Mouse (Mus musculus) megakaryocyte, embryonic 14.5 days (primary cell): ENCODE data around the gene Asic2. TPM values are rescaled to one million over a fixed set of nuclear protein-coding genes. Genes with fewer than 3 reads are reported as not detected.

Source experiments
- H3K27me3 ChIP-seq: replicated peaks from 2 replicates; pipeline ENCODE3; 2012; ENCODE audit warnings: inconsistent platforms
- H3K36me3 ChIP-seq: replicated peaks from 2 replicates; pipeline ENCODE3; 2012; ENCODE audit warnings: low read length, inconsistent platforms, mixed read lengths
- H3K4me1 ChIP-seq: 2 replicates; pipeline ENCODE4 v1.6.1; 2012; ENCODE audit warnings: inconsistent platforms
- H3K4me3 ChIP-seq: replicated peaks from 2 replicates; pipeline ENCODE3; 2012; ENCODE audit warnings: moderate library complexity, mild to moderate bottlenecking, inconsistent platforms
- H3K9me3 ChIP-seq: 2 replicates; pipeline ENCODE4 v1.6.1; 2012; ENCODE audit warnings: inconsistent platforms
- FLI1 ChIP-seq: IDR thresholded peaks from 2 replicates; pipeline ENCODE4 v1.6.1; 2012; ENCODE audit warnings: low read length, inconsistent platforms, mixed read lengths
- GATA1 ChIP-seq: IDR thresholded peaks from 3 replicates; pipeline ENCODE4 v1.6.1; 2012; ENCODE audit warnings: mixed read lengths, low read length, inconsistent platforms, borderline replicate concordance
- polyA plus RNA-seq: library from polyadenylated mRNA; stranded (reverse); fragments of >175 nt; gene quantifications from 2 replicates; pipeline ENCODE4 v1.2.3, GENCODE M21; 2012; ENCODE audit warnings: low replicate concordance; ENCODE audit not compliant: insufficient read depth

The Asic2 gene
- polyA plus RNA-seq, 1 experiment, result 0.04 TPM

GRCm38 (mm10) chr11:80995621-80996020 is 972.6 kb downstream of the Asic2 start:
- no peaks in the 10 kb centered on the region for H3K27me3 ChIP-seq
- H3K4me3 ChIP-seq, result no peak overlapping the region
- H3K4me1 ChIP-seq, result no peaks in the 10 kb centered on the region
- H3K36me3 ChIP-seq, result no peaks in the 10 kb centered on the region
- no peak for TF ChIP-seq GATA1
- no peak for TF ChIP-seq FLI1
- no peaks in the 10 kb centered on the region; the same call in 1 of the 2 replicates for H3K9me3 ChIP-seq

GRCm38 (mm10) chr11:80983530-80983929 is 984.7 kb downstream of the Asic2 start:
- Histone ChIP-seq H3K4me3 (no peak overlapping the region), H3K36me3 (no peaks in the 10 kb centered on the region), H3K9me3 (no peaks in the 10 kb centered on the region), H3K4me1 (no peaks in the 10 kb centered on the region), H3K27me3 (no peaks in the 10 kb centered on the region)
- TF ChIP-seq FLI1 (no peak), GATA1 (no peak)

GRCm38 (mm10) chr11:80976239-80976855 is 991.9 kb downstream of the Asic2 start:
- H3K36me3 ChIP-seq, result no peaks in the 10 kb centered on the region
- H3K27me3 ChIP-seq, result no peaks in the 10 kb centered on the region
- no peak overlapping the region for H3K4me3 ChIP-seq
- H3K9me3 ChIP-seq, result peaks cover 20% of the 10 kb centered on the region; the same call in 1 of the 2 replicates
- no peak for TF ChIP-seq FLI1
- TF ChIP-seq GATA1, result no peak
- no peaks in the 10 kb centered on the region for H3K4me1 ChIP-seq

GRCm38 (mm10) chr11:80974616-80975015 is 993.6 kb downstream of the Asic2 start:
- no peak for TF ChIP-seq GATA1
- TF ChIP-seq FLI1, result no peak
- no peaks in the 10 kb centered on the region for H3K36me3 ChIP-seq
- H3K9me3 ChIP-seq, result peaks cover 34% of the 10 kb centered on the region
- H3K27me3 ChIP-seq, result no peaks in the 10 kb centered on the region
- H3K4me1 ChIP-seq, result no peaks in the 10 kb centered on the region
- H3K4me3 ChIP-seq, result no peak overlapping the region

- H3K27me3 ChIP-seq, result no peaks in the 10 kb centered on the region
- no peak overlapping the region for H3K4me3 ChIP-seq
- no peaks in the 10 kb centered on the region for H3K36me3 ChIP-seq
- peaks cover 38% of the 10 kb centered on the region for H3K9me3 ChIP-seq
- no peak for TF ChIP-seq GATA1
- no peak for TF ChIP-seq FLI1
- H3K4me1 ChIP-seq, result no peaks in the 10 kb centered on the region
These were observed 994.3 kb downstream of the Asic2 start for GRCm38 (mm10) chr11:80973976-80974375.

- Histone ChIP-seq H3K27me3 (no peaks in the 10 kb centered on the region), H3K9me3 (peaks cover 38% of the 10 kb centered on the region), H3K4me1 (no peaks in the 10 kb centered on the region), H3K4me3 (no peak overlapping the region), H3K36me3 (no peaks in the 10 kb centered on the region)
- TF ChIP-seq GATA1 (no peak), FLI1 (no peak)
These were observed 995.0 kb downstream of the Asic2 start for GRCm38 (mm10) chr11:80973273-80973672.

- H3K36me3 ChIP-seq, result no peaks in the 10 kb centered on the region
- TF ChIP-seq FLI1, result no peak
- no peak for TF ChIP-seq GATA1
- H3K9me3 ChIP-seq, result peaks cover 20% of the 10 kb centered on the region
- no peaks in the 10 kb centered on the region for H3K27me3 ChIP-seq
- no peak overlapping the region for H3K4me3 ChIP-seq
- no peaks in the 10 kb centered on the region for H3K4me1 ChIP-seq
These were observed 1000.7 kb downstream of the Asic2 start for GRCm38 (mm10) chr11:80967544-80967943.

- H3K27me3 ChIP-seq, result no peaks in the 10 kb centered on the region
- no peaks in the 10 kb centered on the region for H3K4me1 ChIP-seq
- peaks cover 14% of the 10 kb centered on the region for H3K9me3 ChIP-seq
- no peaks in the 10 kb centered on the region for H3K36me3 ChIP-seq
- TF ChIP-seq GATA1, result no peak
- TF ChIP-seq FLI1, result no peak
- no peak overlapping the region for H3K4me3 ChIP-seq
These were observed 1002.2 kb downstream of the Asic2 start for GRCm38 (mm10) chr11:80966040-80966439.

GRCm38 (mm10) chr11:80961326-80961725 is 1006.9 kb downstream of the Asic2 start:
- H3K4me3 ChIP-seq, result no peak overlapping the region
- H3K36me3 ChIP-seq, result no peaks in the 10 kb centered on the region
- H3K9me3 ChIP-seq, result no peaks in the 10 kb centered on the region
- H3K4me1 ChIP-seq, result no peaks in the 10 kb centered on the region
- TF ChIP-seq FLI1, result no peak
- TF ChIP-seq GATA1, result no peak
- H3K27me3 ChIP-seq, result peaks cover 16% of the 10 kb centered on the region

- Histone ChIP-seq H3K36me3 (no peaks in the 10 kb centered on the region), H3K9me3 (no peaks in the 10 kb centered on the region), H3K4me1 (no peaks in the 10 kb centered on the region), H3K4me3 (no peak overlapping the region), H3K27me3 (peaks cover 16% of the 10 kb centered on the region)
- no peak for TF ChIP-seq GATA1
- TF ChIP-seq FLI1, result no peak
These were observed 1010.1 kb downstream of the Asic2 start for GRCm38 (mm10) chr11:80958086-80958671.
